Mouse (Mus musculus) bone marrow, adult 2 months (tissue): ENCODE data around the gene Tanc2.

Experiments
- CTCF ChIP-seq: fragments of 200-500 bp; IDR thresholded peaks from 2 replicates; pipeline ENCODE4 v1.5.1; 2011; ENCODE audit warnings: low read length, control low read depth; ENCODE audit not compliant: control insufficient read depth, insufficient read depth
- POLR2A ChIP-seq: fragments of 200-500 bp; IDR thresholded peaks from 2 replicates; pipeline ENCODE4 v1.6.1; 2011; ENCODE audit warnings: low read depth, mild to moderate bottlenecking, control low read depth, low read length, borderline replicate concordance; ENCODE audit not compliant: control insufficient read depth

- TF ChIP-seq POLR2A (no peak), CTCF (no peak)
Observed at GRCm38 (mm10) chr11:105654616-105655015, 64.8 kb downstream of the Tanc2 start.
